Mouse (Mus musculus): ENCODE data around the gene Hdac11. TPM values are rescaled to one million over a fixed set of nuclear protein-coding genes. Genes with fewer than 3 reads are reported as not detected.

Gene Hdac11
- total RNA-seq, 2 experiments from 2014 or later: 11.5 to 11.8 TPM

Other genes starting within 250 kb of the Hdac11 start
- gene Iqsec1, start 168.0 kb upstream of the Hdac11 start, total RNA-seq (2021): 100 to 1,000 TPM; 108 to 109 TPM
- 1 to 10 TPM; 4.5 to 6.0 TPM for gene Nup210, start 39.8 kb upstream of the Hdac11 start, total RNA-seq (2021)
- 100 to 1,000 TPM; 112 to 127 TPM for gene Fbln2, start 55.8 kb downstream of the Hdac11 start, total RNA-seq (2021)

Measured in heart, postnatal 14 days (tissue).